Mouse (Mus musculus) brown adipose tissue, adult 24 weeks (tissue): Measurements from ENCODE around the gene Mrpl51. TPM values are rescaled to one million over a fixed set of nuclear protein-coding genes. Genes with fewer than 3 reads are reported as not detected.

Experiments used
- polyA plus RNA-seq: library from polyadenylated mRNA; stranded (reverse); fragments of >200 nt; gene quantifications from 2 replicates; pipeline ENCODE4 v1.2.4, GENCODE M21; 2012; ENCODE audit not compliant: missing spikeins, insufficient read depth, insufficient read length

Gene Mrpl51
- polyA plus RNA-seq, 1 experiment = 316 TPM

Other genes starting within 250 kb of the Mrpl51 start
- 74.8 and 85.4 TPM in 2 replicates for gene Cops7a, start 226.3 kb upstream of the Mrpl51 start, polyA plus RNA-seq
- gene Pianp, start 195.1 kb upstream of the Mrpl51 start, polyA plus RNA-seq = 0.54 TPM in 1 of 2 replicates, not detected in the other
- gene Zfp384, start 182.7 kb upstream of the Mrpl51 start, polyA plus RNA-seq = 19.9 and 25.6 TPM in 2 replicates
- gene Ing4, start 152.0 kb upstream of the Mrpl51 start, polyA plus RNA-seq = 32.1 and 34.0 TPM in 2 replicates
- gene Acrbp, start 142.1 kb upstream of the Mrpl51 start, polyA plus RNA-seq = 5.1 and 5.5 TPM in 2 replicates
- gene Lpar5, start 123.9 kb upstream of the Mrpl51 start, polyA plus RNA-seq = not detected in 2 replicates
- 73.3 and 90.8 TPM in 2 replicates for gene Chd4, start 95.8 kb upstream of the Mrpl51 start, polyA plus RNA-seq
- gene Nop2, start 59.9 kb upstream of the Mrpl51 start, polyA plus RNA-seq = 10.0 and 16.0 TPM in 2 replicates
- 2.9 and 3.2 TPM in 2 replicates for gene Iffo1, start 46.6 kb upstream of the Mrpl51 start, polyA plus RNA-seq
- 1,014 and 1,139 TPM in 2 replicates for gene Gapdh, start 25.3 kb upstream of the Mrpl51 start, polyA plus RNA-seq
- 7.5 and 9.2 TPM in 2 replicates for gene Ncapd2, start 100 bp upstream of the Mrpl51 start, polyA plus RNA-seq
- gene Vamp1, start 23.8 kb downstream of the Mrpl51 start, polyA plus RNA-seq = 5.4 and 7.7 TPM in 2 replicates
- 16.1 and 24.1 TPM in 2 replicates for gene Tapbpl, start 40.1 kb downstream of the Mrpl51 start, polyA plus RNA-seq
- gene Cd27, start 45.2 kb downstream of the Mrpl51 start, polyA plus RNA-seq = not detected in 2 replicates
- not detected in 2 replicates for gene Tuba3a, start 94.2 kb downstream of the Mrpl51 start, polyA plus RNA-seq
- gene Ltbr, start 122.1 kb downstream of the Mrpl51 start, polyA plus RNA-seq = 30.9 and 34.5 TPM in 2 replicates
- gene Scnn1a, start 128.9 kb downstream of the Mrpl51 start, polyA plus RNA-seq = 0.88 and 1.1 TPM in 2 replicates
- gene Tnfrsf1a, start 157.6 kb downstream of the Mrpl51 start, polyA plus RNA-seq = 52.3 and 69.7 TPM in 2 replicates
- 0.33 TPM in 1 of 2 replicates, not detected in the other for gene Plekhg6, start 189.0 kb downstream of the Mrpl51 start, polyA plus RNA-seq